Mouse (Mus musculus): ENCODE data around the gene Bin2.
"Not testable (repeated sequence)": the region's sequence is repeated elsewhere in the genome, so short reads cannot be mapped to it uniquely, and the experiment has no call there.

Gene Bin2

GRCm38 (mm10) chr15:100614218-100614995 lies 54.9 kb downstream of the Bin2 start:
- no peak for DNase-seq

GRCm38 (mm10) chr15:100613584-100613983 lies 55.8 kb downstream of the Bin2 start:
- DNase-seq, result peak; percentile 72

- no peak for DNase-seq
Observed at GRCm38 (mm10) chr15:100612432-100612831, 56.9 kb downstream of the Bin2 start.

- no peak for DNase-seq
Observed at GRCm38 (mm10) chr15:100611951-100612350, 57.4 kb downstream of the Bin2 start.

- DNase-seq, result not testable (repeated sequence)
Observed at GRCm38 (mm10) chr15:100606677-100607076, 62.7 kb downstream of the Bin2 start.

- DNase-seq, result no peak
Observed at GRCm38 (mm10) chr15:100601669-100602068, 67.7 kb downstream of the Bin2 start.

GRCm38 (mm10) chr15:100600696-100601272 lies 68.6 kb downstream of the Bin2 start:
- DNase-seq, result no peak

GRCm38 (mm10) chr15:100600047-100600695 lies 69.2 kb downstream of the Bin2 start:
- peak; percentile 81 for DNase-seq

GRCm38 (mm10) chr15:100599276-100600046 lies 69.9 kb downstream of the Bin2 start, which contains the start of gene Pou6f1:
Gene Pou6f1 (minus strand): TSS chr15:100599984.
- DNase-seq, result peak; percentile 34

GRCm38 (mm10) chr15:100598883-100599275 lies 70.5 kb downstream of the Bin2 start:
- peak; percentile 48 for DNase-seq

GRCm38 (mm10) chr15:100598287-100598882 lies 71.0 kb downstream of the Bin2 start:
- no peak for DNase-seq

- DNase-seq, result no peak
Observed at GRCm38 (mm10) chr15:100592817-100593216, 76.5 kb downstream of the Bin2 start.

Measured in right cerebral cortex, adult 18-20 months (tissue).